Mouse (Mus musculus) layer of hippocampus, postnatal 10 days (tissue): ENCODE measurements around the gene Tet1. TPM values are rescaled to one million over a fixed set of nuclear protein-coding genes. Genes with fewer than 3 reads are reported as not detected.
"Not testable (repeated sequence)": the region's sequence is repeated elsewhere in the genome, so short reads cannot be mapped to it uniquely, and the experiment has no call there.

Source experiments
- DNase-seq, 2 experiments: peaks; one replicate each; pipeline ENCODE4 v3.0.0; 2021; ENCODE audit warnings: low spot score in 2 of 2
- total RNA-seq, 2 experiments: library from RNA; stranded (reverse); gene quantifications; 2 replicates each; pipeline ENCODE4 v1.2.3; 2021

Gene Tet1
- total RNA-seq, 2 experiments from 2014 or later = 54.0 to 56.4 TPM

- DNase-seq = no peak
Observed at GRCm38 (mm10) chr10:62851025-62851424, 57.8 kb downstream of the Tet1 start.

- no peak for DNase-seq
Observed at GRCm38 (mm10) chr10:62848783-62849182, 60.0 kb downstream of the Tet1 start.

GRCm38 (mm10) chr10:62847069-62847626, 61.6 kb downstream of the Tet1 start:
- DNase-seq = peak; percentile 33 to 60

GRCm38 (mm10) chr10:62843787-62844491, 64.9 kb downstream of the Tet1 start:
- no peak for DNase-seq

DNA sequence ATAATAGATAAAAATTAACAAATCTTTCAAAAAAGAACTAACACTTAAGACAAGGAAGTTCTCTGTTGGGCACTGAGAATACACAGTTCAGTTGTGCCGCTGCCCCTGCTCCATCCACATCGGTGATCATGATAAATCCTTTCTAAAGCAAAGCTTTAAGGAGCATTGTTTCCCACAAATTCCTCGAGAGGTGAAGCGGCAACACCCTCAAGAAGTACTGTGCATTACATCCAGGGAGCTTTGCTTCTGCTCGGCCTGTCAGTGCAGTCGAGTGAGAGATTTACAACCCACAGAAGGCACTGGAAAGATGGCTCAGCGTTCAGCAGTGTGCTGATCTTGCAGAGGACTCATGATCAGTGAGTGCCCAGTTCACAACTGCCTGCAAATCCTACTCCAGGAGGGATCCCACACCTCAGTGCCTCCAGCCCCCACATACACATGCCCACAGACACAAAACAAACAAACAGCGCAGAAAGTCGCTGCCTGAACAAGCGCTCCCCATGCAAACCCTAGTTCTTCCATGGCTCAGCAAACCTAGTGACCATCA, 66.8 kb downstream of the Tet1 start:
- no peak for DNase-seq

- DNase-seq = no peak
Observed at GRCm38 (mm10) chr10:62840687-62841086, 68.1 kb downstream of the Tet1 start.

- no peak for DNase-seq
Observed at GRCm38 (mm10) chr10:62837987-62838386, 70.8 kb downstream of the Tet1 start.

DNA sequence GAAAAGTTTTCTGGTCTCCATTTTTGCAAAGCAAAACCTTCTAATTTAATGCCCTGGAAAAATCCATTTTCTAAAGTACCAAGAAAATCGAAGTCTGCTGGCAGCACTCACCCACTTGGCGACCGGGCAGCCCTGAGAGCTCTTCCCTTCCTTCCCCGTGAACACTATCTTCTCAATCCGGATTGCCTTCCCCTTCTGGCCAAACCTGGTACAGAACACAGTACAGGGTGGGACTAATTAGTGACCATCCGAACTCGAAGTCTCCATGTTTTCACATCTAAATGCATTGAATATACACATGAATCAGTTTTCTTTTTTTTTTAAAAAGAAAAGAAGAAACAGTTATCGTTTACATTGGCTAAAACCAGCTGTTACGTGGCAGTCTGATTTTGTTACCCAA, 76.0 kb downstream of the Tet1 start:
- DNase-seq = no peak

- no peak for DNase-seq
Observed at GRCm38 (mm10) chr10:62831546-62831945, 77.2 kb downstream of the Tet1 start.

DNA sequence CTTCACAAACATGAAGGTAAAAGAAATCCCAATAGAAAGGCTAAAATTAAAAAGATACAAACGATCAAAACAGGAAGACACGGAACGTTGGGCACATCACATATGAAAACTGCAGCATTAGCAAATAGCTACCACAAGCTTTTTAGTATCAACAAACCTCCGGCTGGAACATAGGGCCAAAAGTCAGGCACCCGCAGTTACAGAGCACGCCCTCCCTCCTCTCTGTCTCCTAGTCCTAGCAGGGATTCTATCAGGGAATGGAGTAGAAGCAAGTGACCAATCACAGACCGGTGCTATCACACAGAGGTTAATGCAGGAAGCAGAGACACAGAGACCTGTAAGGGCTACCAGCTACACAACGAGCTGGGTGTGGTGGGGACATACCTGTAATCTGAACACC, 84.3 kb downstream of the Tet1 start:
- DNase-seq = no peak

GRCm38 (mm10) chr10:62823431-62823830, 85.4 kb downstream of the Tet1 start:
- no peak for DNase-seq

GRCm38 (mm10) chr10:62810010-62810409, 98.8 kb downstream of the Tet1 start:
- no peak for DNase-seq

DNA sequence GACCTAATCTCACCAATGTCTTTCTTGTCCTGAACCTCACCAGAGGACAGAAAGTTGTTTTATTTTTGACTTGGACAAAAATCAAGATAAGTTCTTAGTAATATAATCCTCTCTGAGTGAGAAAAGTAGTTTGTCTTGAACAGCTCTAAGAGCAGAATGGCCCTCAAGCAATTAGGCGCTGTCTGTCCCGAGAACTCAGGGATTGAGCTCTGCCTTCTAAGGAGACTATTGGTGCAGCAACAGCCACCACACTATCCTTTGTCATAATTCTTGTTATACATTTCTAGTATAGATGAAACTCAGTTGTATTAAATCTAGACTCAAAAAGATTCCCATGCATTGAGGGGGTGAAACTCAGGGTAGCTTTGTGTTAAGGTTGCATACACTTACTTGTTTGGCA, 100.0 kb downstream of the Tet1 start:
- no peak for DNase-seq

DNA sequence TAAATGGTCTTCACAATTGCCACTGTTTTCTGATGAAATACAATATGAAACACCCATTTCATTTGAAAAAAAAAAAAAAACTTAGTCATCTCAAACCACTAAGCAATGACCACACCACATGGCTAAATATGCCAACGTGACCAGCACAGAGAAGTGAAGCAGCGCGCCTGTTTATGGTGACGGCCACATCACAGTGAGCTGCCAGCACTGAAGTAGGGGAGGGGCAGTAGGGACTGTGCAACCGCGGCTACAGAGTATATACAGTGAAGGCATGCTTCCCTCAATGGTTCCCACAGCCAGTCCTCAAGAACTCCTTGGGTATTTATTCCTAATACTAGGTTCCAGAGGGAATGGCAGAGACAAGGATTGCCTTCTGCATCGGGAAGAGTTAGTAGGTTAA, 100.5 kb downstream of the Tet1 start:
- DNase-seq = no peak

- no peak for DNase-seq
Observed at GRCm38 (mm10) chr10:62804106-62804505, 104.7 kb downstream of the Tet1 start.

DNA sequence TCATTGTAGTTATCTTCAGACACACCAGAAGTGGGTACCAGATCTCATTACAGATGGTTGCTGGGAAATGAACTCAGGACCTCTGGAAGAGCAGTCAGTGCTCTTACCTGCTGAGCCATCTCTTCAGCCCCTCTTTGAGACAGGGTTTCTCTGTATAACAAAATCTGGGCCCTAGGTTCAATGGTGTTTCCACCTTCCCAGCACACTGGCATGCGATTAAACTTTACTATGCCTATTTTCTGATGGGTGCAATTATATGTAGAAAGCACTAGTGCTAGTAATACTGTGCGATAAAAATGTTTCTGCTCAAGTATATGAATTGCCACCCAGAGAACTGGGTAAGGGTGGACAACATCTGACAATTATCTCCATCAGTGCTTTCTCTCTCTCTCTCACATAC, 105.5 kb downstream of the Tet1 start:
- no peak for DNase-seq

GRCm38 (mm10) chr10:62794221-62794620, 114.6 kb downstream of the Tet1 start:
- no peak for DNase-seq

DNA sequence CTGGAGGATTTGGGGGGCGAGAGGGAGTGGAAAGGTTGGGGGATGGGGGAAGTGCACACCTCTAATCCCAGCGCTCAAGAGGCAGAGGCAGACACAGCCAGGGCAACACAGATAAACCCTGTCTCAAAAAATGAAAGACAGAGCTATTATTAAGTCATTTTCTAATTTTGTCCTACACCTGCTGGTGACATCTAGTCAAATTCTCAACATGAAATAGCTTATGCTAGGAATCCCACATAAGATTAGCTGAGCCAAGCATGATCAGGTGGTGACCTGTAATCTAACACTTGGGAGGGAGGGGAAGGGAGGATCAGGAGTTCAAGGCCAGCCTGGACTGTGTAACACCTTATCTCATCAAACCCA, 115.7 kb downstream of the Tet1 start:
- no peak for DNase-seq

- peak; percentile 99 to 100 for DNase-seq
Observed at GRCm38 (mm10) chr10:62792177-62793090, 116.4 kb downstream of the Tet1 start, which contains the start of gene Ccar1. TSS of gene Ccar1 (minus strand) at chr10:62792286.

- peak in 1 of 2 experiments; percentile 7 for DNase-seq
Observed at GRCm38 (mm10) chr10:62791251-62792176, 117.3 kb downstream of the Tet1 start.

DNA sequence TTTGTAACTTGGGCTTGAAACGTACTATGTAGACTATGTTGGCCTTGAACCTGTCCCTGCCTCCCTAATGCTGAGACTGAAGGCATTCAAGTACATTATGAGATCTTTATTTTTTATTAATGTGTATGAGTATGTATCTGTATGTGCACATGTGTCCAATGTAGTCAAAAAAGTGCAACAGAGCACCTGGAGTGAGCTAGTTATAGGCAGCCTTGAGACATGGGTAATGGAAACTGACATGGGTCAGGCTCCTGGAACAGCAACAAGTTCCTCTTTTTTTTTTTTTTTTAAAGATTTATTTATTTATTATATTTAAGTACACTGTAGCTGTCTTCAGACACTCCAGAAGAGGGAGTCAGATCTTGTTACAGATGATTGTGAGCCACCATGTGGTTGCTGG, 127.0 kb downstream of the Tet1 start:
- not testable (repeated sequence) for DNase-seq
